In genomic region chr14:62443840-62444430, GRCm38 (mm10) we compare ENCODE assay signal across 29 mouse cellular contexts. TPM values are rescaled to one million over a fixed set of nuclear protein-coding genes. Genes with fewer than 3 reads are reported as not detected.
DNase-seq lines count a peak whose midpoint lies in the region; ATAC-seq and TF ChIP-seq lines count a peak whose summit lies in the region.
"Had no signal": no experiment of that assay in that cellular context is flagged by ENCODE, and none has a peak within 500 bp of the region (broad histone marks: within the 10 kb centered on the region; RNA-seq: fewer than 3 reads in every experiment).

No protein-coding gene starts in this region.

- H3K27me3 ChIP-seq in limb, embryonic 12.5 days: no peaks in the 10 kb centered on the region
- no peaks in the 10 kb centered on the region for H3K27me3 ChIP-seq in limb, embryonic 10.5 days (ENCODE audit: low read depth, poor library complexity, severe bottlenecking)
- no peaks in the 10 kb centered on the region for H3K27me3 ChIP-seq in embryonic facial prominence, embryonic 15.5 days
- no peaks in the 10 kb centered on the region for H3K27me3 ChIP-seq in myocyte (ENCODE audit: control insufficient read depth, insufficient read depth, insufficient read length)
- H3K27me3 ChIP-seq: hindbrain, embryonic 12.5 days; liver, embryonic 12.5 days; midbrain, embryonic 15.5 days; Patski had no signal

- no peaks in the 10 kb centered on the region for H3K79me2 ChIP-seq in myocyte (ENCODE audit: control insufficient read depth, insufficient read depth)

- DNase-seq in limb, embryonic 10.5 days (ENCODE audit: low spot score): no peak
- peak; percentile 25 for DNase-seq in NIH3T3 (ENCODE audit: low read depth)
- DNase-seq in gastrocnemius, adult 18-20 months (ENCODE audit: low spot score): no peak
- DNase-seq in retina, embryonic 14.5 days (ENCODE audit: low spot score): no peak
- DNase-seq: adrenal gland, postnatal 10 days; cerebellum, adult 8-10 months; cerebellum, postnatal 25 days; heart, postnatal 36 days; kidney, postnatal 4 days; layer of hippocampus, postnatal 36 days; lung, adult 2 months; lung, postnatal 14 days; right cerebral cortex, adult 18-20 months; spleen, adult 18-20 months had no signal

- H3ac ChIP-seq in myocyte (ENCODE audit: control insufficient read depth, insufficient read length): no peak overlapping the region

- peaks cover 6% of the 10 kb centered on the region for H3K4me1 ChIP-seq in limb, embryonic 12.5 days (replicated peaks)
- peaks cover 25% of the 10 kb centered on the region for H3K4me1 ChIP-seq in limb, embryonic 10.5 days
- peaks cover 10% of the 10 kb centered on the region; the same call in 1 of the 2 replicates for H3K4me1 ChIP-seq in embryonic facial prominence, embryonic 15.5 days
- H3K4me1 ChIP-seq: hindbrain, embryonic 12.5 days; liver, embryonic 12.5 days; midbrain, embryonic 10.5 days; midbrain, embryonic 15.5 days had no signal

- 33% methylated on average over 6 of the region's 6 CpGs for WGBS in limb, embryonic 12.5 days
- 48% methylated on average over 6 of the region's 6 CpGs for WGBS in limb, embryonic 10.5 days
- 47% methylated on average over 6 of the region's 6 CpGs for WGBS in embryonic facial prominence, embryonic 15.5 days

- no peaks in the 10 kb centered on the region for H3K36me3 ChIP-seq in limb, embryonic 12.5 days
- H3K36me3 ChIP-seq in limb, embryonic 10.5 days: no peaks in the 10 kb centered on the region
- H3K36me3 ChIP-seq in embryonic facial prominence, embryonic 15.5 days: no peaks in the 10 kb centered on the region
- no peaks in the 10 kb centered on the region for H3K36me3 ChIP-seq in myocyte (ENCODE audit: control insufficient read depth, insufficient read depth)
- H3K36me3 ChIP-seq: G1E; hindbrain, embryonic 12.5 days; liver, embryonic 12.5 days; midbrain, embryonic 10.5 days; midbrain, embryonic 15.5 days had no signal

- no peak overlapping the region for H3K4me3 ChIP-seq in limb, embryonic 12.5 days (replicated peaks)
- H3K4me3 ChIP-seq in limb, embryonic 10.5 days: no peak overlapping the region
- no peak overlapping the region for H3K4me3 ChIP-seq in embryonic facial prominence, embryonic 15.5 days (replicated peaks)
- H3K4me3 ChIP-seq in myocyte: no peak overlapping the region
- H3K4me3 ChIP-seq: hindbrain, embryonic 12.5 days; liver, embryonic 12.5 days; midbrain, embryonic 10.5 days; midbrain, embryonic 15.5 days had no signal

- ATAC-seq in limb, embryonic 12.5 days (ENCODE audit: insufficient number of reproducible peaks, insufficient read depth, low FRiP score, low TSS enrichment, low read depth): no peak
- no peak for ATAC-seq in embryonic facial prominence, embryonic 15.5 days (ENCODE audit: insufficient number of reproducible peaks, low FRiP score, low TSS enrichment, low read depth)
- ATAC-seq: forebrain, embryonic 14.5 days; intestine, embryonic 16.5 days; liver, embryonic 12.5 days; midbrain, embryonic 15.5 days; Patski had no signal

- no peak overlapping the region for H3K4me2 ChIP-seq in limb, embryonic 12.5 days
- no peak overlapping the region for H3K4me2 ChIP-seq in embryonic facial prominence, embryonic 15.5 days (replicated peaks)
- peak overlapping the region; percentile 46 for H3K4me2 ChIP-seq in myocyte (ENCODE audit: low read depth)
- H3K4me2 ChIP-seq: hindbrain, embryonic 12.5 days; liver, embryonic 12.5 days; midbrain, embryonic 15.5 days had no signal

- TF ChIP-seq POLR2A in myocyte (IDR thresholded peaks at IDR 0.05; ENCODE audit: insufficient read length, low read depth): no peak

- H3K27ac ChIP-seq in limb, embryonic 12.5 days: 0 out of 2 replicates have a peak overlapping the region, but pooled peaks have one; percentile 59
- H3K27ac ChIP-seq in limb, embryonic 10.5 days: no peak overlapping the region
- H3K27ac ChIP-seq in embryonic facial prominence, embryonic 15.5 days (replicated peaks): 0 out of 2 replicates have a peak overlapping the region, but pooled peaks have one; percentile 39
- H3K27ac ChIP-seq: hindbrain, embryonic 12.5 days; kidney, postnatal 0 days; liver, embryonic 12.5 days; midbrain, embryonic 10.5 days; midbrain, embryonic 15.5 days had no signal

- no peak overlapping the region for H3K9ac ChIP-seq in limb, embryonic 12.5 days (replicated peaks)
- no peak overlapping the region for H3K9ac ChIP-seq in embryonic facial prominence, embryonic 15.5 days
- H3K9ac ChIP-seq: hindbrain, embryonic 12.5 days; liver, embryonic 12.5 days; midbrain, embryonic 15.5 days had no signal

- no peaks in the 10 kb centered on the region for H3K9me3 ChIP-seq in limb, embryonic 12.5 days
- H3K9me3 ChIP-seq in limb, embryonic 10.5 days (replicated peaks): no peaks in the 10 kb centered on the region
- H3K9me3 ChIP-seq in embryonic facial prominence, embryonic 15.5 days (replicated peaks): no peaks in the 10 kb centered on the region
- H3K9me3 ChIP-seq: G1E; hindbrain, embryonic 12.5 days; liver, embryonic 12.5 days; midbrain, embryonic 10.5 days; midbrain, embryonic 15.5 days had no signal

TF ChIP-seq in myocyte, 11 proteins besides CTCF, POLR2A, EP300 and RAD21:
- no peak for TF ChIP-seq MYOG (IDR thresholded peaks at IDR 0.05; ENCODE audit: control insufficient read depth in 1 of 3, insufficient read depth in 1 of 3, insufficient read length in 2 of 3, low read depth in 2 of 3)
- TF ChIP-seq E2F4 (IDR thresholded peaks at IDR 0.05; ENCODE audit: insufficient read depth): no peak
- no peak for TF ChIP-seq REST (IDR thresholded peaks at IDR 0.05; ENCODE audit: insufficient read depth, insufficient read length)
- no peak for TF ChIP-seq CEBPB (IDR thresholded peaks at IDR 0.05; ENCODE audit: insufficient read depth, poor library complexity, severe bottlenecking)
- TF ChIP-seq USF1 (IDR thresholded peaks at IDR 0.05; ENCODE audit: low read depth): no peak
- TF ChIP-seq TCF3 (IDR thresholded peaks at IDR 0.05; ENCODE audit: insufficient read length, low read depth): no peak
- no peak for TF ChIP-seq MYOD1 (IDR thresholded peaks at IDR 0.05; ENCODE audit: control insufficient read depth in 1 of 3, insufficient read length in 2 of 3, low read depth in 2 of 3)
- no peak for TF ChIP-seq POLR2AphosphoS2 (IDR thresholded peaks at IDR 0.05; ENCODE audit: insufficient read length, low read depth)
- no peak for TF ChIP-seq MAX (IDR thresholded peaks at IDR 0.05; ENCODE audit: low read depth)
- no peak for TF ChIP-seq TCF12 (IDR thresholded peaks at IDR 0.05; ENCODE audit: insufficient read depth, poor library complexity, severe bottlenecking)
- TF ChIP-seq SRF (IDR thresholded peaks at IDR 0.05; ENCODE audit: control insufficient read depth, insufficient read length, low read depth): no peak

RNA-seq across cellular contexts. Expression of gene Gucy1b2, which starts 12.2 kb away (rescaled TPM):
- 0.10 and 0.15 TPM in 2 replicates for polyA plus RNA-seq in limb, embryonic 12.5 days (2016; fragmentation: Nextera tagmentation; extraction: Ambion mirVana)
- 0.05 and 0.21 TPM in 2 replicates for polyA plus RNA-seq in limb, embryonic 10.5 days (2016; fragmentation: Nextera tagmentation; extraction: Ambion mirVana)
- polyA plus RNA-seq in embryonic facial prominence, embryonic 15.5 days (2015; fragmentation: Nextera tagmentation; extraction: Ambion mirVana): 0.40 and 0.51 TPM in 2 replicates
- polyA plus RNA-seq in myocyte (2012; fragmentation: generic; extraction: Trizol): not detected
- total RNA-seq in gastrocnemius, adult 18-20 months (2021): not detected
- total RNA-seq: G1E; gastrocnemius, adult 8-10 months; neutrophil, adult 5-6 weeks had no signal
- polyA plus RNA-seq: C2C12; G1E; kidney, postnatal 0 days; liver, embryonic 12.5 days; lung, adult 2 months had no signal
